Mouse (Mus musculus) WW6 (cell line): ENCODE measurements around the gene Ranbp17.
"Not testable (repeated sequence)": the region's sequence is repeated elsewhere in the genome, so short reads cannot be mapped to it uniquely, and the experiment has no call there.

Source experiments
- DNase-seq: peaks from one replicate; pipeline ENCODE4 v3.0.0-alpha.2; 2013; ENCODE audit warnings: low read depth, low spot score

The Ranbp17 gene

DNA sequence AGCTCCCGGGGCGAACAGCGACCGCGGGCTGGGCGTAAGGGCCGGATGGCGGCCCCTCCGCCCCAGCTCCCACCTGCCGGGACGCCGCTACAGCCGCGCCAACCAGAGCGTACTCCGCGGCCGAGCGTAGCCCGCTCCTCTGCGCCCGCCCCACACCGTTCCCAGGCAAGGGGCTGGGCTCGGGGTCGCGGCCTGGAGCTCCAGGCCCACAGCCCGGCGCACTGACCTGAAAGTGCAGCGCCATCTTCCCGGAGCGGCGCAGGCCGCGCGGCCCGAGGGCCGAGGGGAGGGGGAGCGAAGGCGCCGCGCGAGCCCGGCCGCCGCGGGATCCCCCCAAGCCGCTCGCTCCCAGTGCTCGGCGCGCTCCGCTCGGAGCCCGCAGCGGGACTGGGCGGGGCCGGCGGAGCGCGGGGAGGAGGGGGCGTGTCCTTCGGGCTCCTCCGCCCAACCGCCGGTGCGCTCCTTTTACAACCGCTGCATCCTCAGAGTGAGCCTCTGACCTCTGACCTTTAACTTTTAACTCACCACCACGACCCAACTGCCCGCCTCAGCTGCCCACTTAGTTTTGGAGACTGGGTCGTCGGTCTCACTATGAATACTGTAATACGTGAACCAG is at the start of gene Ranbp17:
TSS of gene Ranbp17 (minus strand) at position 371 of the 616 bp plus-strand sequence.
- DNase-seq: no peak

DNA sequence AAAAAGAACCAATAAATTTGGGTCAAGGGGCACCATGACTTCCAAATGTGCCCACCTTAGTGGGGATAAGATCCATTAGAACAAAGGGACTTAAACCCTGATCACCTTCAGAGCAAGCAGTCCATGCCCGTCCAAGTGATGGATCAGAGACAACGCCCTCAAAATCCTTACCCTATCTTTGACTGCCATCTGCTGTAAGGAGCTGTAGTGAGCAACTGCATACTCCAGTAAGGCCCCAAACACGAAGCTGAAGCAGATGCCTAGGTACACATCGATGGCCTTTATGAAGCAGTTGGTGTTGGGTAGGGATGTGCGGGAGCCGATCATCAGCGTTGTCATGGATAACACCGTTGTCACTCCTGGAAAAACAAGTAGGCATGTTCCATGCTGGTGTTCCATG is 40.6 kb upstream of the Ranbp17 start:
- DNase-seq: no peak

DNA sequence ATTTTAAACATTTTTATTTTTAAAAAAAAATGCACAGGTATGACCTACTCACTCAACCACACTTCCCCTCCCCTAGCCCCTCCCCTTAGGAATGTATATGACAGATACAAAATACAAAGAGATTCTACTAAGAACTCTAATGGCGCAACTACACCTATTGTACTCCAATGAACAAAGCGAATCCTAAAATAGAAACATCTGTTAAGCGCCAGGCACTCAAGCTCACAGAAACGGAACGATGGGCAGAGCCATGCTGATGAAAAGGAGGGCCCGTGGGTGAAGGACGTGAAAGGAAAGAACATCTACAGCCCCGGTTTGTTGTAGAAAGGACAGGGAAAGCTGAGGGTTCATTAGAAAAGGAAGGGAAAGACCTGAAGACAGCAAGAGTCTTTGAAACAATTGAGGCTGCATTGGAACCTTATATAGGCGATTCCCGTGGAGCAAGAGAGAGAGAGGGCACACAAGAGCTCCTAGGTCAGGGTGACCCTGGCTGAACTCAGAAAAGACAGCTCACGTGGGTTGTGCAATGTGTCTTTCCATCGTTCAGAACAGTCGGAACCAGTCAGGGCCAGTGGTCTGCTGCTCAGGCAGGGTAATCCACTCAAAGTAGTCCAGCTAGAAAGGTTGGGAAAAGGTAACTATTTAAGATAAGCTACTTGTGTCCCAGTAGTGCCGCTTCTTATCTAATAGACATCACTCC is 37.5 kb upstream of the Ranbp17 start:
- DNase-seq: no peak

DNA sequence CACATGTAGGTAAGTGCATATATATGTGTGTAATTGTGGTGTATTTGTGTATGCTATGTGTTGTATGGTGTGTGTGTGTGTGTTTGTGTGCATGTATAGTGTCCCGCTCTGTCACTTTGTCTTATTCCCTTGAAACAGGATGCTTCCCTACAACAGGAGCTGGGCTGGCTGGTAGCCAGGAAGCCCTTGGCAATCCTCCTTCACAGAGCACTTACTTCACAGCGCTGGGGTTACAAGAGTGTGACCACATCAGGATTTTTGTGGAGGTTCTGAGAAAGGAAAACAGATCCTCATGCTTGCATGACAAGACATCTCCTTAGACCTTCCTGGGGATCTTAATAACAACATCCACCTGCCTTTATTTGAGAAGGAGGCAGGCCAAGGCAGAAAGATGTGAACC is 33.8 kb upstream of the Ranbp17 start:
- no peak for DNase-seq

DNA sequence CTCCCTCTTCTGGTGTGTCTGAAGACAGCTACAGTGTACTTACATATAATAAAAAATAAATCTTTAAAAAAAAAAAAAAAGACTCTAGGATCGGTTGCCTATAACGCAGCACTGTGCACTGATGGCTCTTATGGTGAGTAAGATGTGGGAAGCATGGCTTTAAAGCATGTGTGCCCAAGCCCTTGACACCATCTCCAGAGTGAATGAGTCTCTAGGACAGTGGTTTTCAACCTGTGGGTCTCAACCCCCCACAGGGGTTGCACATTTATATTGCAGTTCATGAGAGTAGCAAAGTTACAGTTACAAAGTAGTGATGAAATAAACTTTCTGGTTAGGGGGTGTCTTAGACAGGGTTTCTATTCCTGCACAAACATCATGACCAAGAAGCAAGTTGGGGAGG is 31.4 kb upstream of the Ranbp17 start:
- DNase-seq: no peak

DNA sequence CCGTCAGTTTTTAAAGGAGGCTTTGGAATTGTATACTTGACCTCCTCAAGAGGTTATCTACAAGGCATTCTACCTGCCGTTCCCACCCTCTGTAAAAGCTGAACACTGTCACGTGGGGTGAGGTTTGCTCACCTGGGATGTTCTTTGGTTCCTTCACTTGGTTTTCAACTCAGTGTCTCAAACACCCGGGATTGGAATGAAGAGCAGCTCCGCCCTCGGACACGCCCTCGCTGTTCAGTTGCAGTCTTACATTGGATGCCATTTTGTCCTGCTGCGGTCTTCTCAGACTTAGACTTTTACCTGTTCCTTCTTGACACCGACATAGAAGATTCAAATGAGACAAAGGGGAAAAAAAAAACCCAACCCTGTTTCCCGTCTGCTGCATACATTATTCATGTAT is 30.6 kb upstream of the Ranbp17 start:
- peak; percentile 84 for DNase-seq

DNA sequence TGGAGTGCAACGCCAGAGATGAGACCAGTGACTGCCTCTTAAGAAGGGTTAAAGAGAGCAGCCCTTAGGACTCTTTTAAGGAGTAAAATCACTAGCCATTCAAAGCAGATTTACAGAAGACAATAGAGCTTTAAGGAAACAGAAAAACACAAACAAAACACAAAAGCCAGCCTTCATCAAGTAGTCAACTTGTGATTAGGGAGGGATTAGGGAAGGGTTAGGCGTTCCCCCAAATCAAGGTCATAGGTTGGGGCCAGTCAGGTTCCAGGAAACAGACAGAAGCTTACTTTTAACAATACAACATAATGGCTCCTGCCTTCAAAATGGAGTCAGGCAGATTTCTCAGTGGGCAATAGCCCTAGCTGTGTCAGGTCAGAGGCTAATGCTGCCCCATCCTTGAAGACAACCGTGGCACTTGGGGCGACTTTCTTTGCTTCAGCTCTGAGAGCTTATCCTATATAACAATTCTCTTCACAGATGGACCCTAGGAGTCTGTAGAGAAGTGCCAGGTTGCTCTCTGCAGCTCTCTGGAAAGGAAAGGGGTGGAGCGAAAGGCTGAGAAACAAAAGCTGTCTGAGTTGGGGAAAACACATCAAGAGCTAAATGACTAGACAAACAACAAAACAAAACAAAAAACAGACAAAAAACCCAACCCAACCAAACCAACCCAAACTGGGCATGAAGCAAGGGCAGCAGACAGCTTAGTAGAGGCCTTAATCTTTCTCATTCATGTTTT is 24.0 kb upstream of the Ranbp17 start:
- peak; percentile 94 for DNase-seq

DNA sequence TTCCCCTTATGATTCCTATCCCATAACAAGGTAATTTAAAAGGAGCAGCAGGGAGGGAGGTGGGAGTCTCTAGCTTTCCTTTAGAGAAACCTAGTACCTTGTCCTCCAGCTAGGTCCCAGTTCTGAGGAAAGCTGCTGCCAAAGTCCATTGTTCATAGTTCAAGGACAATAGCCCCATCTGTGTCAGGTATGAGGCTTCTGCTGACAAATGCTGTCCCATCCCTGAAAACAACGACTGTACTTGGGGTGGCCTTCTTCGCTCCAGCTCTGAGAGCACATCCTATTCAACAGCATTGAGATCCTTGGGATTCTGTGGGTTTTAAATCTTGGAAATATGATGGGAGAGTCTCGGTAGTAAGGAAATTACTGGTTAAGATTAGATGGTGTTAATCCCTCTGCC is 23.1 kb upstream of the Ranbp17 start:
- no peak for DNase-seq

DNA sequence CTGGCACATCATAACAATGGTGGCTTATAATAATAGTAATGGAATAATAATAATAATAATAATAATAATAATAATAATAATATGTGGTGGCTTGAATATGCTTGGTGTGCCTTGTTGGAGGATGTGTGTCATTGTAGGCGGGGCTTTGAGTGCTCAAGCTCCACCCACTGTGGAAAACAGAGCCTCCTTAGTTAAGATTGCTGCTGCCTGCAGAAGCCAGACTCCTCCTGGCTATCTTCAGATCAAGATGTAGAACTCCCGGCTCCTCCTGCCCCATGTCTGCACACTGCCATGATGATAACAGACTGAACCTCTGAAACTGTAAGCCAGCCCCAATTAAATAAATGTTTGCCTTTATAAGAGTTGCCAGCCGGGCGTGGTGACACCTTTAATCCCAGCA is 21.0 kb upstream of the Ranbp17 start:
- DNase-seq: no peak

DNA sequence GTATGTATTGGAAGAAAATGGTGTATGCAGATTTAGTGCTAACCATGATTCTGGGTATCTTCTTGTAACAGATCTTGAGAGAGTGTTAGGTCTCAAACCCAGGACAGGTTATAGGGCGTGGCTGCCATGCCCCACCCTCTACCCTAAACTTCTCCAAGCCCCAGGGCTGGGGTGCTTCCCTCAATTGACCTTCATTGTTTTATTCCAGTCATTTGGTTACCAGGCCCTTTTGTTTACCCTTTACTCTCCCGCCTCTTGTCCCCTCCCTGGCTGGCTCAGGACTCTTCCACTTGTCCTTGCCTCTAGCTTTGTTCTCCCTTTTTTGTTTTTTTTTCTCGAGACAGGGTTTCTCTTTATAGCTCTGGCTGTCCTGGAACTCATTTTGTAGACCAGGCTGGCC is 20.0 kb upstream of the Ranbp17 start:
- no peak for DNase-seq

DNA sequence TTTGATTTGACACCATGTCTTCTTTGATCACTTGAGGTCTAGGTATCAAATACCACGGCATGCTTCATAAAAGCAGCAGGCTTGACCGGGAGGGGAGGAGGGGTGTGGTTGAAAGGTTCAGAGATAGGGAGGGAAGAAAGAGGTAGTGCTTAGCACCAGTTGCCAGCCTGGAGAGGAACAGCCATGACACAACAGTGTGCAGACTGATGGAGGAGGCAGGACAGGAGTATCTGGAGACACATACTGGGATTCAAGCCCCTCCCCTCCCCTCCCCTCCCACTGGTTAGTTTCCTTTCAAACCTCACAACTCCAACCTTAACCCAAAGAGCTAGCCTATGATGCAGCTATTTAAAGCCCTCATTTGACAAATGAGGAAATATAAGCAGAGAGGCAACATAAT is 16.0 kb upstream of the Ranbp17 start:
- DNase-seq: no peak

DNA sequence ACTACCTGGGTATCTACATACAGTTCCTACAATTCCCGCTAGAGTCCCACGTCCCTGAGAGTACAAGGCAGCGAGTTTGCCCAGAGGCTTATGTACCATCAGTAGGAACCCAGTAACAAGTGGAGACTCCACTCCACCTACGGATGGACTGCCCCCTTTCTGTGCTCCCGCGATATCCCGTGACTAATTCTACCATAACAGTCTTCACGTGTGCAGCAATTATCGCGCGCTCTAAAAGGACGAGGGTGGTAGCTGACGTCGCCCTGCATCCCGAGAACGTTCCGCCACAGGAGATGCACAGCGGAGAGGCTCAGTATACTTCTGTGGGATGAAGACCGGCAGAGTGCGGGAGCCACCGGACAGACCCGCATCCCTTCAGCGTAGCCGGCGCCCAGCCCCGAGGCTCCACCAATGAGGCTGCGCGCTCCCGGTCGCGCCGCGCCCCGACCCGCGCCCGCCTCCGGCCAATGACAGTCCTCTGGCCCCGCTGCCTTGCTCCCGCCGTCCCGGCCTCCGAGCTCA is 631 bp downstream of the Ranbp17 start:
- peak; percentile 94 for DNase-seq

DNA sequence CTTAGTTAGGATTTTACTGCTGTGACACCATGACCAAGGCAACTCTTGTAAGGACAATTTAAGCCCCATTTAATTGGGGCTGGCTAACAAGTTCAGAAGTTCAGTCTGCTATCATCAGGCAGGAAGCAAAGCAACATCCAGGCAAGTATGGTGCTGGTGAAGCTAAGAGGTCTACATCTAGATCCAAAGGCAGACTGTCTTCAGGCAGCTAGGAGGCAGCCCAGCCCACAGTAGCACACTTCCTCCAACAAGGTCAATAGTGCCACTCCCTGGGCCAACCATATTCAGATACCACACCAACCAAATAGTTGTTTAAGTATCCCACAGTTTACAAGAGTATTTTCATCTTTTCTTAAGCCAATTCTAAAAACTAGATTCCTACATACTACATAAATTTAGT is 4.1 kb downstream of the Ranbp17 start:
- DNase-seq: no peak

DNA sequence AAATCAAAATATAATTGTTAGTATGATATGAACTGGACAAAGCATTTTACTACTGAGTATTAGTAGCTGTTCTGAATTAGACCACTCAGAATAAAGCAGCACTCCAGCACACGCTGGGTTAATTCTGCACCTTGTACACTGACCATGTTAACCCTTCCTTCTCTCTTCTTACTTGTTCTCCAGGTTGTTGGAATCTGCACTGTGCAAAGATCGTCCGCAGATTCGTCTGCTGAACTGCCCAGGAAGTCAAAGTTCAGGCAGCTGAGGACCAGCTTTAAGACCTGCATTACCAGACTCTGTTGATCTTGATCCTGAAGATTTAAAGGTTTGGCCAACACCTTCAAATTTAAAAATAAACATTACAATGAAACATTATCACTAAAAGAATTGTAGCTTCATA is 27.8 kb downstream of the Ranbp17 start:
- DNase-seq: no peak

DNA sequence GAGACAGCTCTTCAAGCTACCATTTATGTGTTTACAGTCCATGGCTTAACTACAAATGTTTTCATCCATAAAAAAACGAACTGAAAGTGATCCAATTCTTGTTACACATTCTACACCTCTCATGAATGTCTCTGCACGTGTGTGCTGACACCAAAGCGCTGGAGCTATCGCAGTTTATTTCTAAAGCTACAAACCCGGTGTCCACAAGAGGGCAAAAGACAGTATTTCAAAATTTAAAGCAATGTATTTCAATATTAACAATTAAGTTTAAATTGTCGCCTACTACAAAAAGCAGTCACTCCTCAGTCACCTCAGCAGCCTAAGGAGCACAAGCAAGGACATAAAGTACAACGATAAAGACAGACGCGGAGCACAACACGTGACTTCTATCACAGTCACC is 33.1 kb downstream of the Ranbp17 start:
- DNase-seq: no peak

DNA sequence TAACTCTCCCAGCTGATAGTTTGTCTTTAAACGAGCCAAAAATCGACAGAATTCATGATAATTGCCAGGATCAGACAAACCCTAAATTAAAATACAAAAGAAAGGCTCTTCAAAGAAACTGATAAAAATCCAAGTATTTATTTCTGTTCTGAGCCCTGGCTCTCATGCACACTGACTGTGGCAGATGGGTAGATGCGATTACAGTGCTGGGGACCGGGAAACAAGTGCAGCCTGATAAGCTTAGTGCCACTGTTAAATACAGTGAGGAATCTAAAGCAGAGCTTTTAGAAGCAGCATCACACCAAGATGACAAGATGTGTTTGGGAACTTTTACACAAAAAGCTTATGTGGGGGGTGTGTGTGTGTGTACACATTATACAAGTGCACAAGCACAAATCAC is 34.3 kb downstream of the Ranbp17 start:
- no peak for DNase-seq

DNA sequence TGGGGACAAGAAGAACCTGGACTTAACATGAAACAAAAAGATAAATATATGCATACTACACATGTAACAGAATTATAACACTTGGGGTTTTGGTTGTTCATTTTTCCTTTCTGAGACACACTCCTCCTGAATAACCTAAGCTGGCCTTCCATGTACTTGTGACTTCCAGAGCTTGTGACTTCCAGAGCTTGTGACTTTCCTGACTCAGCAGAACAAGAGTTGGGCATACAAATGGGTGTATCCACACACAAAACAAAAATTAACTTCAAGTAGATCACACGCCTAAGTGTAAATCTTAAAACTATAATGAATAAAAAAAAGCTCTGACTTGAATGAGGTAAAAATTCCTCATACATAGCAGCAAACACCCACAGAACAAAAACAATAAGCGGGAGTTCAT is 36.9 kb downstream of the Ranbp17 start:
- DNase-seq: no peak

DNA sequence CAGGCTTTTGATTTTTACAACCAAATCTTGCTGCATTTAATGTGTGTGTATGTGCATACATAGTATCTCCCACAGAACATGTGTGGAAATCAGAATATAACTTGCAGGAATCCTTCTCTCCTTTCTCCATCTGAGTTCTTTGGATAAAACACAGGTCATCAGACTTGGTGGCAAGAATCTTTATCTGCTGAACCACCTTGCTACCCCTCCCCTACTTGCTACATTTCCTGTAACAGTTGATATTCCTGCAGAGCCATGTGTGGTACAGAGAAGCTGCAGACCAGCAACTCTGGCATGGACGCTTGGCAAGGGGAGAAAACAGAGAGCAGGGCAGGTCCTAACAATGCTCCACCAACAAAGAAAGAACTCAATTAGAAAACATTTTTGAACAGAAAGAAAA is 52.4 kb downstream of the Ranbp17 start:
- DNase-seq: no peak

DNA sequence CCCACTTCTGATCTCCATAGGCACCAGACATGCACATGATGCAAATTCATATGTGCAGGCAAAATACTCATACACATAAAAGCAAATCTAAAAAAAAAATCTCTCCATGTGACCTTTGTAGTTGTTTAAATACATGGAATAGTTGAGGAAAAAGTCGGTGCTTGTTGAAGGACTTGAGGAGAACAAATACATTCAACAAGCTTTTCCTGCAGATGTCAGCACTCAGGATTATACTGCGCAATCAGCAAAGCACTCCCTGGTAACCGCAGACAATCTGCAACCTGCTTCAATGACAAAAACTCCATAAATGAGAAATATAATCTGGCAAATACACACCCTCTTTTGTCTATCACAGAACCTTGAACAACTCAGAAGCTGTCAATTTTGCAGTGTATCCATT is 59.5 kb downstream of the Ranbp17 start:
- no peak for DNase-seq

DNA sequence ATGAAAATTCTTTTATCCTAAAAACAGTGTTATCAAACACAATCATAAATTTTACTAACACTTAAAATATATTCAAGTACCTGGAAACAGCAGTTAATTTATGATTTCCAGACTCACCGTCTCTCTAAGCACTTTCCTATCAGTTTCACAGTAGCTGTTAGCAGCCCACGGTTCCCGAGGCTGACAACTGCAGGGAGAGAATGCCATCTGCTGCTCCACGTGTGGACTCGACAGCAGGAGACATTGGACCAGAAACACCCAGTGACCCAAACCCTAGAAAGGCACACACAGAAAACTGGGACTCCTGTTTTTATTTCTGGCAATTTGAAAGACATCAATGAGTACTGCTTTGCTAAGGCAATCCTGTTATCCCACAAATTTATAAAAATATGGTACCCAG is 79.7 kb downstream of the Ranbp17 start:
- no peak for DNase-seq

DNA sequence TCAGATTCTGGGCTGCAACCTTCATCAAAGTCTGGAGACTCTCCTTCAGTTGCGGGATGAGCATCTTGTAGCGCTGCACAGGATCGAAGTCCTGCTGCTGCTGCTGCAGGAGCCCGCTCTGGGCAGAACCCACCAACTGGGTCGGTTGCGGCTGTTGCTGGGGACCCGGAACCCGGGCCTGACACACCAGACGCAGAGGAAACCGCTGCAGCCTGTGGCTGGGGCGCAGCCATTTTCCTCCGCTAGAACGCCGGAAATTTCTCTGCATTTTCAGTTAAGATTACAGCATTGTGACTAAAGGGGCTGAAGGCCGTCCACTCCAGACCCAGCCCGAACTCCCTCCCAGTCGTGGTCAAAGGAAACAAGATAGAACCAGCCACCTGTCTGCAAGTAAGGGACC is 85.3 kb downstream of the Ranbp17 start:
- not testable (repeated sequence) for DNase-seq

DNA sequence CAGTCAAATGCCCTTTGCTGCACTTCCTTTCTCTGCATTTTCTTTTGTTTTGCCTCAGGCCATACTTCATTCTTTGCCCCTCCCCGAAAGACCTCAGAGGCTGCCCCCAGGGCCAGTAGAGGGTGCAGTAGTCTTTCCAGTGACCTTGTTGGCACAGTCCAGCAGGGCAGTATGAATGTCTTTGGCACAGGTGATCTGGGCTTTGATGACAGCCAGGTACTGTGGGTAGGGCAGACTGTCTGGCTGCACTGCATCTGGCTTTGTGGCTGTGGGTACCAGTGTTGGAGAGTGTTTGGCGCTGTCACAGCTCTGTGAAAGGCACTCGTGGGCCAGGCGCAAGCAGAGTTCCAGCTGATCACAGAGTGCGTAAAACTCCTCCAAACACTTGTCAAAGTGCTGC is 85.8 kb downstream of the Ranbp17 start:
- DNase-seq: not testable (repeated sequence)

DNA sequence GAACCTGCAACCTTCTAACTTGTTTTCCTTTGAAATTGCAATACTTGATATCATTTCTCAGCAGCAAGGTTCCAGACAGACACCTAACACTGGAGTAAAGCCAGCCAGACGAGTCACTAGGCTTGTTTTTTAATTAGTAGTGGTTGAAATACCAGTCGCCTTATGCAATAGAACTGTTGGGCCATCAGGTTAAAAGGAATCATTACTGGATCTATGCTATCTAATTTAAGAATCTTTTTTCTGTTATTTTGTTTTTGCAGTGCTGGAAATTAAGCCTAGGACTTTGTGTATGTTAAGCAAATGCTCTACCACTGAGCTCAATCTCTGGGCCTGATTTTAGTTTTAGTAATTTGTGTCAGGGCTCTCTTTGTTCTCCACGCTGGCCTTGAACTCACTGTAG is 91.3 kb downstream of the Ranbp17 start:
- DNase-seq: no peak
